Mouse (Mus musculus) heart, embryonic 12.5 days (tissue): ENCODE results near the gene Zfp655. TPM values are rescaled to one million over a fixed set of nuclear protein-coding genes. Genes with fewer than 3 reads are reported as not detected.
"Not testable (repeated sequence)": the region's sequence is repeated elsewhere in the genome, so short reads cannot be mapped to it uniquely, and the experiment has no call there.

ENCODE experiments used
- ATAC-seq: fragments of 200-750 bp; cut with Nextera tagmentation; 2 replicates; pipeline ENCODE4 v1.8.0; 2017; ENCODE audit warnings: moderate TSS enrichment, moderate library complexity; ENCODE audit not compliant: insufficient number of reproducible peaks, low FRiP score
- H3K27ac ChIP-seq: fragments of 300-500 bp; sonication (generic); 2 replicates; pipeline ENCODE4 v1.5.1; 2016; ENCODE audit warnings: mild to moderate bottlenecking, moderate library complexity; ENCODE audit not compliant: poor library complexity, severe bottlenecking
- H3K27me3 ChIP-seq: fragments of 300-500 bp; sonication (generic); replicated peaks from 2 replicates; pipeline ENCODE4 v1.6.1; 2016; ENCODE audit warnings: mild to moderate bottlenecking, moderate library complexity
- H3K36me3 ChIP-seq: fragments of 300-500 bp; sonication (generic); 2 replicates; pipeline ENCODE4 v1.6.1; 2016; ENCODE audit warnings: mild to moderate bottlenecking, moderate library complexity
- H3K4me1 ChIP-seq: fragments of 300-500 bp; sonication (generic); replicated peaks from 2 replicates; pipeline ENCODE4 v1.6.1; 2016; ENCODE audit warnings: mild to moderate bottlenecking
- H3K4me2 ChIP-seq: fragments of 300-500 bp; sonication (generic); 2 replicates; pipeline ENCODE4 v1.6.1; 2016; ENCODE audit warnings: mild to moderate bottlenecking, moderate library complexity
- H3K4me3 ChIP-seq: fragments of 300-500 bp; sonication (generic); 2 replicates; pipeline ENCODE4 v1.5.1; 2016; ENCODE audit warnings: mild to moderate bottlenecking
- H3K9ac ChIP-seq: fragments of 300-500 bp; sonication (generic); 2 replicates; pipeline ENCODE4 v1.6.1; 2016; ENCODE audit warnings: mild to moderate bottlenecking, moderate library complexity
- H3K9me3 ChIP-seq: fragments of 300-500 bp; sonication (generic); replicated peaks from 2 replicates; pipeline ENCODE4 v1.6.1; 2016; ENCODE audit warnings: mild to moderate bottlenecking, moderate library complexity
- WGBS: fragments of 180-500 bp; shearing (Covaris S2); methylation state at CpG from one replicate; pipeline ENCODE4 v1.1.7; 2016; 5-methylcytosine and 5-hydroxymethylcytosine counted together
- polyA plus RNA-seq: library from polyadenylated mRNA; unstranded; fragments of >200 nt; fragmentation: Nextera tagmentation; extraction: Ambion mirVana; gene quantifications from 2 replicates; pipeline ENCODE4 v1.2.1, GENCODE M21; 2016

Zfp655 gene
- polyA plus RNA-seq, 1 experiment from 2014 or later, result 35.2 TPM

DNA sequence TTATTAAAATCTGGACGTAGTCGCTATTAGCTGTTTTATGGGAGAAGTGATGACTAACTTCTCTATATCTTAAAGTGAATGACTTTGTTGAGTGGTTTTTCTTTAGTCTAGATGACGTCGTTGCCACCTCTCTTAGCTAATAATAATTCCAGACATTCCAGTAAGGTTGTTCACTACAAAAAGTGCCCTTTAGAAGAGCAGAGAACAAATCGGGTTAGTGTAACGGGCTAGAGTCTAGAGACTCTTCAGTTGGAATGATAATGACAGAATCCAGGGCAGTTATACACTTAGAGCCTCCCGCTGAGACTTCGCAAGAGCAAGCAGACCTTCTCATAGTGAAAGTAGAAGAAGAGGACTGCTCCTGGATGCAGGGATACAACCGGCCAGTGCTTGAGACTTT, 26.5 kb upstream of the Zfp655 start:
- H3K4me1 ChIP-seq, result peaks cover 21% of the 10 kb centered on the region
- peak overlapping the region; percentile 72 for H3K4me2 ChIP-seq
- peak overlapping the region; percentile 58 for H3K4me3 ChIP-seq
- H3K9ac ChIP-seq, result peak overlapping the region; percentile 65
- 4% methylated on average over 9 of the region's 9 CpGs for WGBS
- no peak for ATAC-seq
- peaks cover 25% of the 10 kb centered on the region for H3K36me3 ChIP-seq
- peak overlapping the region; percentile 77 for H3K27ac ChIP-seq
- H3K27me3 ChIP-seq, result no peaks in the 10 kb centered on the region
- H3K9me3 ChIP-seq, result peaks cover 3% of the 10 kb centered on the region; the same call in 1 of the 2 replicates

DNA sequence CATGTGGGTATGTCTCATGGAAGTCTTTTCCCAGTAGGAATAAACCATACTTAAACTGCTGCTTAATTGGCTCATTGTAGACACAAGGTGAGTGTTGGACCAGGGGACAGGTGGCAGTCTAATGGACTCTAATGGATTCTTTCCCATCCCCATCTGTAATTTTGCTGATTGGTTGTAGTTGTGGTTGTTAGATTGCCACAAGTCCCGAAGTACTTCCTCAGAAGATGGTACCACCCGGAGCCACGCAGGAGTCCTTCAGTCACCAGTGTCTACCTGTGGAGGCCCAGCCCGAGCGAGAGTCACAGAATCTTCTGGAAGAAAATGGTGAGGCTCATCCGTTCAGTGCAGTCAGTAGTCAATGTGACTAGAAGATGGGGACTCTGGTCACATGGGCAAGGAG, 24.1 kb upstream of the Zfp655 start:
- Histone ChIP-seq H3K4me2 (no peak overlapping the region), H3K36me3 (peaks cover 48% of the 10 kb centered on the region), H3K4me1 (peaks cover 11% of the 10 kb centered on the region), H3K27me3 (no peaks in the 10 kb centered on the region), H3K9ac (no peak overlapping the region), H3K4me3 (no peak overlapping the region), H3K27ac (no peak overlapping the region), H3K9me3 (peaks cover 3% of the 10 kb centered on the region; the same call in 1 of the 2 replicates)
- ATAC-seq, result no peak
- WGBS, result 92% methylated on average over 6 of the region's 6 CpGs

DNA sequence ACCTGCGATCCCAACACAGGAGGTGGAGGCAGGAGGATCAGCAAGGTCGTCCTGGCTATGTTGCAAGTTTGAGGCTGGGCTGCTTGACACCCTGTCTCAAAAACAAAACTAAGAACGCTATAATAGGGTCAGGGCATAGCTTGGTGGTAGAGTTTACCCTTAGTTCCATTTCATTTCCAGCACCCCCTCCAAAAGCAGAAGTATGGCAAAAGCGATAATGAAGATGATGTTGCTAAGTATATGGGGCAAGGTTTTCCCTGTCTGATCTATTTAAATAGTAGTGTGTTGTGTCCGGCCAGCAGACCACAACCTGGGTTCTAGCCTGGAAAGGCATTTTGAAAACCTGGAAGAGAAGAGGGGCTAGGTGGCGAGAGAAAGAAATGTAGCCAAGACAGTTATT, 23.6 kb upstream of the Zfp655 start:
- H3K4me3 ChIP-seq, result no peak overlapping the region
- H3K9ac ChIP-seq, result no peak overlapping the region
- no peak overlapping the region for H3K4me2 ChIP-seq
- H3K36me3 ChIP-seq, result peaks cover 54% of the 10 kb centered on the region
- H3K9me3 ChIP-seq, result peaks cover 3% of the 10 kb centered on the region; the same call in 1 of the 2 replicates
- H3K27me3 ChIP-seq, result no peaks in the 10 kb centered on the region
- no peak overlapping the region for H3K27ac ChIP-seq
- 78% methylated on average over 6 of the region's 6 CpGs for WGBS
- H3K4me1 ChIP-seq, result peaks cover 11% of the 10 kb centered on the region
- ATAC-seq, result no peak

DNA sequence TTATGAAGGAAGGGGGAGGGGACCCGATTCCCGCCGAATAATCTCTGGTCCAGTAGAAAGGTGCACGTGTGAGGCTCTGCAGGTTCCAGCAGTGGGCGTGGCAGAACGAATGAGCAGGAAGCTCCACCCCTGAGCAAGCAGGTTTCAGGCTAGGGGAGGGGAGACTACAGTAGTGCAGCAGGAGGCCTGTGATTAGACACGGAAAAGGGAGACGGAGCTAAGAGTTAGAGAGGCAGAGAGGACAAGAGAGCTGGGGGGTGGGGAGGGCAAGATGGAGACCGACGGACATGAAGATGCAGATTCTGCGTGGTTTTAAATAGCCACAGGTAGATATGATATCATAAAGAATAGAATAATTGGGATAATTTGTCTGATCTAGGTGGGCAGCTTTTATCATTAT, 23.1 kb upstream of the Zfp655 start:
- not testable (repeated sequence) for H3K27ac ChIP-seq, H3K9me3 ChIP-seq, H3K4me3 ChIP-seq, H3K9ac ChIP-seq, H3K27me3 ChIP-seq, ATAC-seq, H3K4me2 ChIP-seq
- 45% methylated on average over 11 of the region's 11 CpGs for WGBS
- peaks cover 11% of the 10 kb centered on the region for H3K4me1 ChIP-seq
- peaks cover 57% of the 10 kb centered on the region for H3K36me3 ChIP-seq

DNA sequence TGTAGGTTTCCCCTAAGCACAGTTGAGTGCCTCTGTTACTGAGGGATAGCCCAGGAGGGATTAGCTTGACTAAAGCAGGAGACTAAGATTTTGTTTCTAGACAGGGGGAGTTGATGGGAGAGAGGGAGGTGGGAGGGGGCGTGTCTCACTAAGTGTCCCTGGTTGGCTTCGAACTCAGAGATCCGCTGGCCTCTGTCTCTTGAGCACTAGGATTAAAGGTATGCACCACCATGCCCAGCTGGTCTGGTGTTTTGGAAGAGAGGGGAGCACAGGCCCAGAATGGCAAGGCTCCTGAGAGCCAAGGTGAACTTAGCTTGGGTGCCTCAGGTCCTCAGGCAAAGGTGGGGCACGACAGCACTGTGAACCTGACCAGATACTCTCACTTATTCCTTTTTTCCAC, 20.2 kb upstream of the Zfp655 start:
- no peak overlapping the region for H3K4me3 ChIP-seq
- H3K9ac ChIP-seq, result no peak overlapping the region
- H3K9me3 ChIP-seq, result peaks cover 3% of the 10 kb centered on the region; the same call in 1 of the 2 replicates
- H3K27ac ChIP-seq, result no peak overlapping the region
- no peak overlapping the region for H3K4me2 ChIP-seq
- 86% methylated on average over 4 of the region's 4 CpGs for WGBS
- H3K27me3 ChIP-seq, result no peaks in the 10 kb centered on the region
- H3K4me1 ChIP-seq, result no peaks in the 10 kb centered on the region; the same call in 1 of the 2 replicates
- peaks cover 83% of the 10 kb centered on the region for H3K36me3 ChIP-seq
- ATAC-seq, result no peak

DNA sequence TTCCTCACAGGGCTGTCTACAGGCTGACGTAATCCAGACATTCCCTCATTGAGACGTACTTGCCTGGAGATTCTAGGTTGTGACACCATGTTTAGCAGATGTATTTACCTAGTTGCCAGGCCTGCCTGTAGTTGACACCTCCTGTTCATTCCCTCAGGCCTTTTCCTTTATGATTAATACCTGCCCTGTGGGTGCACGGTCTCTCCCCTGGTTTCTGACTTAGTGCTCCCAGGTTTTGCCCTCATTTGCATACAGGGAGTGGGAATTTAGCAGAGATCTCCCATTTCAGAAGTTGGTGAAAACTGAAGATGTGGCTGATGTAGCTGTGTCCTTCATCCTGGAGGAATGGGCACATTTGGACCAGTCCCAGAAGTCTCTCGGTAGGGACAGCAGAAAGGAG, 19.3 kb upstream of the Zfp655 start:
- no peak for ATAC-seq
- Histone ChIP-seq H3K4me1 (no peaks in the 10 kb centered on the region), H3K4me3 (no peak overlapping the region), H3K36me3 (peaks cover 79% of the 10 kb centered on the region), H3K9ac (no peak overlapping the region), H3K27me3 (no peaks in the 10 kb centered on the region), H3K9me3 (peaks cover 3% of the 10 kb centered on the region; the same call in 1 of the 2 replicates), H3K4me2 (no peak overlapping the region), H3K27ac (no peak overlapping the region)
- WGBS, result 88% methylated on average over 4 of the region's 4 CpGs

DNA sequence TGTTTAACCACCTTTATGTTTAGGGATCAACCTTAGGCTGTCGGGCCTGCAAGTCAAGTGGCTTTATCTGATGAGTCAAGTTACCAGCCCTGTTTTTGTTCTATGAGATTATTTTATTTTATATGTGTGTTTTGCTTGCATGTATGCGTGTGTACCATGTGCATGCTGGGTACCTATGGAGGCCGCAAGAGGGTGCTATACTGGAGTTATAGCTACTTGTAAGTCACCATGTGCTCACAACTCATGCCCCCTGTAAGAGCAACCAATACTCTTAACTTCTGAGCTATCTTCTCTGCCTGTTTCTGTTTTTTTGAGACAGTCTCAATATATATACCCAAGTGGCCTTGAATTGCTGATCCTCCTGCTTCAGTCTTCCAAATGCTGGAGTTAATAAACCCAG, 18.0 kb upstream of the Zfp655 start:
- WGBS, result 84% methylated on average over 3 of the region's 3 CpGs
- H3K4me2 ChIP-seq, result no peak overlapping the region
- no peak overlapping the region for H3K27ac ChIP-seq
- H3K9me3 ChIP-seq, result peaks cover 3% of the 10 kb centered on the region; the same call in 1 of the 2 replicates
- H3K4me1 ChIP-seq, result no peaks in the 10 kb centered on the region
- peaks cover 78% of the 10 kb centered on the region for H3K36me3 ChIP-seq
- ATAC-seq, result no peak
- no peaks in the 10 kb centered on the region for H3K27me3 ChIP-seq
- no peak overlapping the region for H3K4me3 ChIP-seq
- H3K9ac ChIP-seq, result no peak overlapping the region

DNA sequence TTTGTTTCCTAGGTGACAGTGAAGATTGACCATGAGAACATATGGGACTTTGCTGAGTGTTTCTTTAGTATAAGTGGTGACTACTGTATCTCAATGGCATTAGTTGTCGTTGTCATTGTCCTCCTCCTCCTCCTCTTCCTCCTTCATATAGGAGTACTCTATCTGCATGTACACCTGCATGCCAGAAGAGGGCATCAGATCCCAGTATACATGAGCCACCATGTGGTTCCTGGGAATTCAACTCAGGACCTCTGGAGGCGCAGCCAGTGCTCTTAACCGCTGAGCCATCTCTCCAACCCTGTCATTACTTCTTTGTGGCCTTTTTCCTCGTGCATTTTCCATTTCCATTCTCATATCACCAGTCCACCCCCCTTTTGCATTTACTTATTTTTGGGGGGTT, 16.8 kb upstream of the Zfp655 start:
- no peak for ATAC-seq
- H3K36me3 ChIP-seq, result peaks cover 78% of the 10 kb centered on the region
- H3K27ac ChIP-seq, result no peak overlapping the region
- H3K27me3 ChIP-seq, result no peaks in the 10 kb centered on the region
- 65% methylated on average over 4 of the region's 4 CpGs for WGBS
- H3K9me3 ChIP-seq, result no peaks in the 10 kb centered on the region
- no peak overlapping the region for H3K9ac ChIP-seq
- H3K4me2 ChIP-seq, result no peak overlapping the region
- no peaks in the 10 kb centered on the region for H3K4me1 ChIP-seq
- no peak overlapping the region for H3K4me3 ChIP-seq

DNA sequence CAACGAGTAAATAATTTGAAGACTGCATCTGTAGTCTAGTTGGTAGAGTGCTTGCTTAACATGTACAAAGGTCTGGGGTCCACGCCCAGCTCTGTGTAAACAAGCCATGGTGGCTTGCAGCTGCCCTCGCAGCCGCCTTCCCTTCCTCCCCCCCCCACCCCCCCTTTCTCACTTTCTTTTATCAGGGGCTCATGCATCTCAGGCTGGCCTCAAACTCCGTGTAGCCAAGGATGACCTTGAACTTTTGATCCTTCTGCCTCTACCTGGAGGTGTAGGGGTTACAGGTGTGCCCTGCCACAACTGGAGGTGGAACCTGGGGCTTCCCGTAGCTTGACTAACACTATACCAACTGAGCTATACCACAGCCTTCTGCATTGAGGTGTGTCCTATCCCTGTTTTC, 13.8 kb upstream of the Zfp655 start:
- Histone ChIP-seq H3K4me1 (no peaks in the 10 kb centered on the region), H3K36me3 (peaks cover 73% of the 10 kb centered on the region), H3K4me2 (no peak overlapping the region), H3K27me3 (no peaks in the 10 kb centered on the region), H3K9me3 (no peaks in the 10 kb centered on the region), H3K9ac (no peak overlapping the region), H3K27ac (no peak overlapping the region), H3K4me3 (no peak overlapping the region)
- no peak for ATAC-seq
- 79% methylated on average over 6 of the region's 6 CpGs for WGBS

DNA sequence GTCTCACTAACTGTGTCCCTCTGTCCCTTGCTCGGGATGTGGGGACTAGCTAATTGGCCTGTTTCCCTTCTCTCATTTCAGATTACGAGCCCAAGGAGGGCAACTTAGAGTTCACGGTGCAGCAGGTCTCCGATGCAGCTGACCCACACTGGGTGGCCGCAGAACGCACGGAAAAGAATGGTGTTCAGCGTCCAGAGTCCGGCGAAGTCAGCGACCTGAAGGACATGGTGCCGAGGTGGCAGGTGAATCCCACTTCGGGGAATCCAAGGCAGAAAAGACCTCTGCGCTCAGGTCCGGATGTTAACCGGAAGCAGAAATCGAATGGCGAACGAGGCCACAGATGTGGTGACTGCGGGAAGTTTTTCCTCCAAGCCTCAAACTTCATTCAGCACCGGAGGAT, 13.3 kb upstream of the Zfp655 start:
- Histone ChIP-seq H3K4me2 (no peak overlapping the region), H3K27ac (no peak overlapping the region), H3K27me3 (no peaks in the 10 kb centered on the region), H3K36me3 (peaks cover 73% of the 10 kb centered on the region), H3K4me3 (no peak overlapping the region), H3K9me3 (no peaks in the 10 kb centered on the region), H3K4me1 (no peaks in the 10 kb centered on the region), H3K9ac (no peak overlapping the region)
- no peak for ATAC-seq
- 93% methylated on average over 21 of the region's 21 CpGs for WGBS

DNA sequence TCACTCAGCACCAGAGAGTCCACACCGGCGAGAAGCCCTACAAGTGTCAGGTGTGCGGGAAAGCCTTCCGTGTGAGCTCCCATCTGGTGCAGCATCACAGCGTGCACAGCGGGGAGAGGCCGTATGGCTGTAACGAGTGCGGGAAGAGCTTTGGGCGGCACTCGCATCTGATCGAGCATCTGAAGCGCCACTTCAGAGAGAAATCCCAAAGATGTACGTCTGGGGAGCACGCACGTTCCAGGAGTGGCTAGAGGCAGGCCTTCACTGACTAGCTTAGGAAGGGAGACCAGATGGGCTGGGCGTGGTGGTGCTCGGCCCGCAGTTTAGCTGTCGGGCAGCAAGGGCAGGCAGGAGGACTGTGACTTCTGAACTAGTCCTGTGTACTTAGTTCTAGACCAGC, 12.8 kb upstream of the Zfp655 start:
- Histone ChIP-seq H3K4me1 (no peaks in the 10 kb centered on the region), H3K4me3 (no peak overlapping the region), H3K9me3 (no peaks in the 10 kb centered on the region), H3K36me3 (peaks cover 69% of the 10 kb centered on the region), H3K4me2 (no peak overlapping the region), H3K27me3 (no peaks in the 10 kb centered on the region), H3K27ac (no peak overlapping the region), H3K9ac (no peak overlapping the region)
- WGBS, result 90% methylated on average over 20 of the region's 20 CpGs
- no peak for ATAC-seq

DNA sequence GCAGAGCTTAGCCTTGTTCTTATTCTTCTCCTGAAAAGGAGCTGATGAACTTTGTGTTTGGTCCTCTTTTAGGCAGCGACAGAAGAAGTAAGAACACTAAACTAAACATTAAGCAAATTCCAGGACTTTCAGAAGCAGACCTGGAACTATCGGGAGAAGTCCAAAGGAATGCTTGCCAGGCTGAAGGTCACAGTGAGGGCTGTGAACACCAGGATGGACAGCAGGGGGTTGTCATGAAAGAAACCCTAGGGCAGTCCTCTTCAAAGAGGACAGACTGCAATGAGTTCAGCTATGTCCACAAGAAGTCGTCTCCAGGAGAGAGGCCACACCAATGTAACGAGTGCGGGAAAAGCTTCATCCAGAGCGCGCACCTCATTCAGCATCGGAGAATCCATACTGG, 11.5 kb upstream of the Zfp655 start:
- no peaks in the 10 kb centered on the region for H3K27me3 ChIP-seq
- no peaks in the 10 kb centered on the region for H3K9me3 ChIP-seq
- no peak overlapping the region for H3K27ac ChIP-seq
- no peak overlapping the region for H3K4me2 ChIP-seq
- H3K4me1 ChIP-seq, result no peaks in the 10 kb centered on the region
- WGBS, result 97% methylated on average over 8 of the region's 8 CpGs
- ATAC-seq, result no peak
- no peak overlapping the region for H3K9ac ChIP-seq
- H3K4me3 ChIP-seq, result no peak overlapping the region
- H3K36me3 ChIP-seq, result peaks cover 56% of the 10 kb centered on the region
